Mouse (Mus musculus) hematopoietic stem cell, adult 5-6 weeks (primary cell): ENCODE data around the gene Pard6b. TPM values are rescaled to one million over a fixed set of nuclear protein-coding genes. Genes with fewer than 3 reads are reported as not detected.
A peak's percentile ranks its signal among the peaks of the same experiment; 100 is the strongest.

Source experiments
- ATAC-seq, 2 experiments: fragments of 125-278 bp in 1 of 2; replicated peaks in 1 of 2; 2 replicates each; pipeline ENCODE4 v1.8.0; 2016 to 2017; ENCODE audit warnings: inconsistent platforms in 2 of 2, mild to moderate bottlenecking in 2 of 2, moderate number of reproducible peaks in 2 of 2, low read depth in 1 of 2, moderate TSS enrichment in 1 of 2; ENCODE audit not compliant: low FRiP score in 2 of 2, poor library complexity in 2 of 2, severe bottlenecking in 2 of 2, insufficient read depth in 1 of 2, low TSS enrichment in 1 of 2
- total RNA-seq: library from RNA; stranded (forward); fragments of 172-1452, 232-1000 nt; gene quantifications from 2 replicates; pipeline ENCODE4 v1.2.3, GENCODE M21; 2017

Gene Pard6b
- total RNA-seq, 1 experiment from 2014 or later: 3.7 TPM

DNA sequence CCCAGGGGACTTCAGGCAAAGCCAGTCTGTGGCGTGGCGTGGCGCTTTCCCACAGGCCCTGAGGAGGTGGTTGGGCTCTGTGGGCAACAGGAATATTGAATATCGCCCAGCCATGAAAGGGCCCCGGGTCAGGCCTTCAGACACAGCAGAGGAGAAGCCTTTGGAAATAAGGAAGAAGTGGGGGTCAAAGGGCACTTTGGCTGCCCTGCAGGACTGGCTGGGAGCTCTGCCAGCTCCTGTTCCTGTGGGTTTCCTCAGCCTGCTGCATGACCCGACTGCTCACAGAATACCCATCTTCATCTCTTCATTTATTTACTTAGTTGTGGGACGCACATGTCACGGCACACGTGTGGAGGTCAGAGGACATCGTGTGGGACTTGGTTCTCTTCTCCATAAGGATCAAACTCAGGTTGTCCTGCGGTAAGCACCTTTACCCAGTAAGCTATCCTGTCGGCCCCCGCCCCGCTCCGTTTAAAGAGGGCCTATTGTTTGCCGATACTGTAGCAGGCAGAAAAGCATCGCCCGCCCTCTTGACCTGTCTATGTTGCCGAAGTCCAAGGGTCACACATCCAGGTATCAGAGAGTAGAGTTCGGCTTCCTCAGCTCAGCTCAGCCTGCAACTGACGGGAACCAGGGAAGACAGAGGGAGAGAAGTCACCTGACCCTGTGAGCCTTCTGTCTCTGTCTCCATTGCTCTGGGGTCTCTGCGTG is 67.1 kb downstream of the Pard6b start:
- ATAC-seq: peak in 1 of 2 experiments; percentile 14; a peak in 1 of 4 replicates

DNA sequence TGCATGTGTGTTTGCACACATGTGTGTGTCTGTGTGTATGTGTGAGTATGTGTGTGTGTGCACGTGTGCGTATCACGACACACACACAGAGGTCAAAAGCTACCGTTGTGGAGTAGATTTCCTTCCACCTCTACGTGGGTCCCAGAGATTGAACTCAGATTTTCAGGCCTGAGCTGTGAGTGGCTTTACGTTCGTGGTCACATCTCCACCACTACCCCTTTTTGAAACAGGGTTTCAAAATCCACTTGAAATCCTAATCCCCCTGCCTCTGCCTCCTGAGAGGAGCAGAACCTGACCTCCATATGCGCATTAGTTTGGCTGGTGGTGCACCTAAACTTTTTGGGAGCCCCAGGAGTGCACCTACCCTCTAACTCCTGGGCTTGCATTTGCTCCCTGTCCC is 68.4 kb downstream of the Pard6b start:
- 0 out of 4 replicates have a peak, but pooled peaks of 1 of the 2 experiments have one; percentile 2 for ATAC-seq

Other genes with a start within 250 kb of the Pard6b start
- 37.1 and 61.6 TPM in 2 replicates for gene Ptpn1, start 148.9 kb upstream of the Pard6b start, total RNA-seq
- not detected in 2 replicates for gene Ripor3, start 70.4 kb upstream of the Pard6b start, total RNA-seq
- 9.3 and 11.3 TPM in 2 replicates for gene Adnp, start 126.1 kb downstream of the Pard6b start, total RNA-seq
- gene Gm20716, start 149.4 kb downstream of the Pard6b start, total RNA-seq: 54.6 and 68.7 TPM in 2 replicates
- gene Dpm1, start 149.6 kb downstream of the Pard6b start, total RNA-seq: 52.0 and 66.1 TPM in 2 replicates
- 2.5 and 5.1 TPM in 2 replicates for gene Mocs3, start 149.6 kb downstream of the Pard6b start, total RNA-seq
- 0.74 and 1.0 TPM in 2 replicates for gene Kcng1, start 200.7 kb downstream of the Pard6b start, total RNA-seq